Mouse (Mus musculus) erythroblast, embryonic 14.5 days (primary cell): ENCODE results near the gene Gdi2. TPM values are rescaled to one million over a fixed set of nuclear protein-coding genes. Genes with fewer than 3 reads are reported as not detected.

Experiments used
- H3K27me3 ChIP-seq: 2 replicates; pipeline ENCODE4 v1.6.1; 2012; ENCODE audit warnings: inconsistent platforms; ENCODE audit not compliant: control insufficient read depth
- H3K36me3 ChIP-seq: 2 replicates; pipeline ENCODE4 v1.6.1; 2012; ENCODE audit warnings: mild to moderate bottlenecking, inconsistent platforms; ENCODE audit not compliant: control insufficient read depth
- H3K4me1 ChIP-seq: 2 replicates; pipeline ENCODE4 v1.6.1; 2012; ENCODE audit warnings: inconsistent platforms; ENCODE audit not compliant: control insufficient read depth
- H3K4me3 ChIP-seq: replicated peaks from 2 replicates; pipeline ENCODE3; 2012; ENCODE audit warnings: moderate library complexity, mild to moderate bottlenecking, inconsistent platforms
- H3K9me3 ChIP-seq: 2 replicates; pipeline ENCODE4 v1.6.1; 2012; ENCODE audit warnings: low read length, inconsistent platforms, mixed read lengths; ENCODE audit not compliant: control insufficient read depth
- GATA1 ChIP-seq: IDR thresholded peaks from 2 replicates; pipeline ENCODE4 v1.6.1; 2012; ENCODE audit warnings: low read length, inconsistent platforms, mixed read lengths
- TAL1 ChIP-seq: IDR thresholded peaks from 3 replicates; pipeline ENCODE4 v1.6.1; 2012; ENCODE audit warnings: low read length, inconsistent platforms, mixed read lengths
- polyA plus RNA-seq: library from polyadenylated mRNA; stranded (reverse); fragments of >175 nt; gene quantifications from 2 replicates; pipeline ENCODE4 v1.2.3, GENCODE M21; 2012

Gene Gdi2
- polyA plus RNA-seq, 1 experiment: 6.2 TPM

DNA sequence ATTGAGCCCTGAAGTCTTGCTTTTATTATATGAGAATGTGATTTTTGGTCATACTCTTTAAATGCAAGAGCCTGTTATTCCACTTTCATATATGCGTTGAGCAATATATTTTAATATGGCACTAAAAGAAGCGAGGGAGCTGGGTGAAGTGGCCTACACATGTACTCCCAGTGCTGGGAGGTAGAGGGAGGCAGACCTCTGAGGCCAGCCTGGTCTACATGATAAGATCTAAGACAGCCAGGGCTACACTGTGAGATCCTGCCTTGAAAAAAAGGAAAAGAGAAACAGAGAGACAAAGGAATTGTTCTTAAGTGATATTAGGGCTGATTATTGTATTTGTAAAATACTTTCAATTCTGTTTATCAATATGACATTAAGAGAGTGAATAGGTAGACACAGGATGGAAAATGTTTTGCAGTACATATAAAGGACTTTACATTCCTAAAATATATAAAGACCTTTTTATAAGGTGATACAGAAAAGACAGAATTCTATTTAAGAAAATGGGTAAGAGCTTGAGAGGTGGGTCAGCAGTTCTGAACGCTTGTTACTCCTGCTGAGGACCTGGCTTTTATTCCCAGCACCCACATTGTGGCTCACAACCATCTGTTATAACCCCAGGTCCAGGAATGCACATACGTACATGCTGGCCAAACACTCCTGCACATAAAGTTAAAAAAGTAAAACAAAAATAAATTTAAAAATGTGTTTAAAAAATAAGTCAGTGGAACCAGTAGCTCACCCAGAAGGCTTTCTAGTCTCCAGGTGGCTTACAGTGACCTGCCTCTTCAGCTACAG, 6.4 kb downstream of the Gdi2 start:
- TF ChIP-seq GATA1 (no peak), TAL1 (no peak)
- Histone ChIP-seq H3K36me3 (peaks cover 46% of the 10 kb centered on the region), H3K4me1 (peaks cover 20% of the 10 kb centered on the region), H3K9me3 (no peaks in the 10 kb centered on the region), H3K4me3 (no peak overlapping the region), H3K27me3 (no peaks in the 10 kb centered on the region)

DNA sequence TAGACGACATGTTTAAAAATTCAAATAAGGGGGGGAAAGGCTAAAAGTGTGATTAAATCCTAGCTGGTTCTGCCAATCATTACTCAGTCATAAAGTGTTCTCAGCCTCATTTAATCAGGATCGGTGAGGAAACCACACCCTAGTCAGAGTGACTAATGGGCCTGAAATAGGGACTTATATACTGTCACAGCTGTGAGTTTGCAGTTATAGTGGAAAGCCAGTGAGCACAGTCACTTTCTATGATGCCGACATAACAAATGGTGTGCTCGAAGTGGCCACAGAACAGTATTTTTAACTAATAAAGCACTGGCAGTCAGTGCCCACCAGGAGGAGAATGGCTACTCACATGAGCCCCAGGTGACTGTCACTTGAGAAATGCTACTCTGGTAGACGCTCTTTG, 7.1 kb downstream of the Gdi2 start:
- Histone ChIP-seq H3K27me3 (no peaks in the 10 kb centered on the region), H3K4me3 (no peak overlapping the region), H3K36me3 (peaks cover 51% of the 10 kb centered on the region), H3K4me1 (peaks cover 14% of the 10 kb centered on the region), H3K9me3 (no peaks in the 10 kb centered on the region)
- TF ChIP-seq GATA1 (no peak), TAL1 (no peak)

DNA sequence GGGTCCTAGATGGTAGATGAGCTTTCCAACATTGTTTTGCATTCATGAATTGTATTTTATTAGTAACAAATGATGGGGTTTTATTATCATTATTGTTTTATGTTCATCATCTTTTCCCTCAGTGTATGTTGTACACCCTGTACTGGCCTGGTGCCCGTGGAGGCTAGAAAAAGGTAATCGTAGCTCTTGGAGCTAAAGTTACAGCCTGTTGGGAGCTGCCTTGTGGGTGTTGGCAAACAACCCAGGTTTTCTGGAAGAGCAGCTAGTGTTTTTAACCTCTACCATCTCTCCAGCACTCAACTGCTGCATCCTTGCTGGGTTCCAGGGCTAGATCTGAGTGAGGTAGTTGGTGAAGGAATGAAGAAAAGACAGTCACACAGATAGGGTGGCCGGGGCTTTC, 9.5 kb downstream of the Gdi2 start:
- Histone ChIP-seq H3K4me1 (no peaks in the 10 kb centered on the region; the same call in none of the 2 replicates), H3K36me3 (peaks cover 69% of the 10 kb centered on the region), H3K9me3 (no peaks in the 10 kb centered on the region), H3K4me3 (no peak overlapping the region), H3K27me3 (no peaks in the 10 kb centered on the region)
- no peak for TF ChIP-seq GATA1
- no peak for TF ChIP-seq TAL1

DNA sequence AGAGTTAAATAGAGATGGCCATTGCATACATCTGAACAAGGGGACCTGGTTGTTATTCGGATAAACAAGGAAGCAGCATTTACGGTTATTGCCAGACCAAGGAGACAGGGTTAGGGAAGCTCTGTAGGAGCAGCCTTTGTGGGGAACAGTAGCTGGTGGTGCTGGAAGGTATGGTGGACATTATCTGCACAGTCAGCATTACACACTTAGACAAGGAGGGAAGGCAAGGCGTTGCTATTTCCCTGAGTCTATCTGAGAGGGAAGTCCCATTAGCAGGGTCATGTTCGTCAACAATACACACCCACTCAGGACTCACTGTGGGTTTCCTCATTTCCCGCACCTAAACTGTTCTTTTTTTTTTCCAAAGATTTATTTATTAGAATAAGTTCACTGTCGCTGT, 10.0 kb downstream of the Gdi2 start:
- H3K9me3 ChIP-seq: no peaks in the 10 kb centered on the region
- peaks cover 70% of the 10 kb centered on the region for H3K36me3 ChIP-seq
- no peak for TF ChIP-seq TAL1
- no peak for TF ChIP-seq GATA1
- H3K27me3 ChIP-seq: no peaks in the 10 kb centered on the region
- no peak overlapping the region for H3K4me3 ChIP-seq
- no peaks in the 10 kb centered on the region; the same call in none of the 2 replicates for H3K4me1 ChIP-seq

DNA sequence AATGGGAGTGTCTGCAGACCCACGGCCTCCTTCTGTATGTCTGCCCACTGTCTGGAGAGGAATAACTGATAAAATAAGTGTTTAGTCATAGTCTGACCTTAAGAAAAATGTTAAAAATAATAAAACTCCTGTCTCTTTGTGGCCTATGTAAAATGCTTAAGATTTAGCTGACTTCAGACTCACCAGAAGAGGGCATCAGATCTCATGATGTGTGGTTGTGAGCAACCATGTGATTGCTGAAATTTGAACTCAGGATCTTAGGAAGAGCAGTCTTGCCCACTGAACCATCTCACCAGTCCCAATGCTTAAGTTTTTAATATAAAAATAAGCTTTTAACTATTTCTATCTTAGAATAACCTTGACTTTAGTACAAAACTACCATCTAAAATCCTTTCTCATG, 25.3 kb downstream of the Gdi2 start:
- Histone ChIP-seq H3K36me3 (peaks cover 81% of the 10 kb centered on the region), H3K4me3 (no peak overlapping the region), H3K4me1 (no peaks in the 10 kb centered on the region), H3K9me3 (no peaks in the 10 kb centered on the region), H3K27me3 (no peaks in the 10 kb centered on the region)
- TF ChIP-seq GATA1 (no peak), TAL1 (no peak)

DNA sequence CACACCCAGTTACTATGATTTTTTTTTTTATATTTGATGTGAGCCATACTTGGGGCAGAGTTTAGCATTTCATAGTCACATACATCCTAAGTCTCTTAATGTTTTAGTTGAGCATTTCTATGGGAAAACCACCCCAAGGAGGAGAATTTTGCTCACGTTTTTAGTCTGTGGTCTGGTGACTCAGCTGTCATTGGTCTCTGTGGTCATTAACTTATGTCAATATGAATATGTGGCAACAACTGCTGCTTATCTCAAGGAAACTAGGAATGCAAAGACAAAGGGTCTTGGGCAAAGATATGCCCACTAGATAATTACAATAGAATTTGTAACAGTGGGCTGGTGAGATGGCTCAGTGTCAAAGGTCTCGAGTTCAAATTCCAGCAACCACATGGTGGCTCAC, 26.1 kb downstream of the Gdi2 start:
- Histone ChIP-seq H3K4me3 (no peak overlapping the region), H3K4me1 (no peaks in the 10 kb centered on the region), H3K9me3 (no peaks in the 10 kb centered on the region), H3K36me3 (peaks cover 85% of the 10 kb centered on the region), H3K27me3 (no peaks in the 10 kb centered on the region)
- no peak for TF ChIP-seq GATA1
- no peak for TF ChIP-seq TAL1

DNA sequence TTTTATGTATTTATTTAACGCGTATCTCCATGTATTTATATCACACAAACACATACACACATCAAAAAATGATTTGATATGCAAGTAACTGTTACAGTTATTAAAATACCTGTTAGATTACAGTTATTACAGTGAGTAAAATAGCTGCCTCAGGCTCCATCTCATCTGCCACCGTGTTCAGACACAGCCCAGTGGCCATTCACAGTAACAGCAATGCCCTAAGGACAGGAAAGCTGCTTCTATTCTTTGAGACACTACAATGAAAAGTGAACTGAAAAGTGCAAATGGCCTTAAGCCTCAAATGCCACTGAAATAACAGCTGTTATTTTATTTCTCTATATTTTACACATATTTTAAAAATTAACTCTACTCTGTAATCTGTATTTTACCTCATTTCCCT, 52.9 kb downstream of the Gdi2 start:
- no peak for TF ChIP-seq TAL1
- TF ChIP-seq GATA1: no peak
- peaks cover 65% of the 10 kb centered on the region for H3K36me3 ChIP-seq
- no peaks in the 10 kb centered on the region for H3K4me1 ChIP-seq
- no peaks in the 10 kb centered on the region for H3K9me3 ChIP-seq
- H3K4me3 ChIP-seq: no peak overlapping the region
- H3K27me3 ChIP-seq: no peaks in the 10 kb centered on the region

DNA sequence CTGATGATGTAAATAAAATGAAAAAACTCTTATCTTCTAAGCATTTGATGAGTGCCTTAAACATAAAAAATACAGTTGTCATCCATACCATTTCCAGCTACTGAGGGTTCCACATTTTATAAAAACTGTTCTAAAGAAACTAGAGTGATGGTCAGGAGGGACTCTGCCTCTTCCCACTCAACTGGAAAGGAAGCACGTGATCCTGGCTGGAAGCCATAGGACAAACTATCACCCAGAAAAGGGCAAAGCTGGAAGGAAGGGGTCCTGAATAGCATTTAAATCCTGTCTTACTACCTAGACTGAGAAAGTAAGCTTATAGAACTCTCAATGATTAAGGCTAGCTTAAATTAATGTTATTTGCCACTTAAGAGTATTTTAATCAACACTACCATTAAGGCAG, 56.4 kb downstream of the Gdi2 start:
- Histone ChIP-seq H3K27me3 (no peaks in the 10 kb centered on the region), H3K9me3 (no peaks in the 10 kb centered on the region), H3K4me1 (no peaks in the 10 kb centered on the region), H3K36me3 (peaks cover 57% of the 10 kb centered on the region), H3K4me3 (no peak overlapping the region)
- TF ChIP-seq GATA1 (no peak), TAL1 (no peak)

DNA sequence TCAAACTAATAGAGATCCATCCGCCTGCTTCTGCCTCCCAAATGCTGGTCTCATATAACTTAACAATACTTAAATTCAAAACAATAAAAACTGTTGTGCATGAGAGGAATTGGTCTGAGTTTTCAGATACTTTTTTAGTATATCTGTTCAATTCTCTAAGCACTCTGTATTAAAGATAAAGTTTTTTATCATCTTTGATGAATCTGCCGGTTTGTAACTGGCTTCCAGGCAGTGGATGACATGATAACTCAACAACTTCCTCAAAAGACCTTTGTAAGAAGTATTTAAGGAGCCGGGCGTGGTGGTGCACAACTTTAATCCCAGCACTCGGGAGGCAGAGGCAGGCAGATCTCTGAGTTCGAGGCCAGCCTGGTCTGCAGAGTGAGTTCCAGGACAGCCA, 58.4 kb downstream of the Gdi2 start:
- Histone ChIP-seq H3K36me3 (peaks cover 45% of the 10 kb centered on the region), H3K4me3 (no peak overlapping the region), H3K9me3 (no peaks in the 10 kb centered on the region), H3K27me3 (no peaks in the 10 kb centered on the region), H3K4me1 (no peaks in the 10 kb centered on the region)
- TF ChIP-seq TAL1 (no peak), GATA1 (no peak)

DNA sequence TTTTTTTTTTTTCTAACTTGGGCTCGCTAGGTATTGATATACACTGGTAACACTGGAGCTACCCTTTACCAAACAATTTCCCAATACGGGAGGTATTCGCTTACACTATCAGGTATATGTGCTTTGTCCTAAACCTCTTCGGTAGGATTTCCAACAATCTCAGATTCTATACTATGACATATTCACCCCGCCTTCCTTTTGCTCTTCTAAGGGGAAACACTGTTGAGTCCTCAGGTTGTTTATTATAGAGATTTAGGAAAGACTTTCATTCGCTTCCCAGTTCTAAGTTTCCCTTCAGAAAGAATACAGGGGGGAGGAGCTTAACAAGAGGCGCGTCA, 71.9 kb downstream of the Gdi2 start:
- Histone ChIP-seq H3K27me3 (no peaks in the 10 kb centered on the region), H3K9me3 (peaks cover 6% of the 10 kb centered on the region), H3K4me3 (peak overlapping the region; percentile 82), H3K4me1 (peaks cover 11% of the 10 kb centered on the region), H3K36me3 (no peaks in the 10 kb centered on the region; the same call in none of the 2 replicates)
- TF ChIP-seq TAL1 (no peak), GATA1 (no peak)
